Mouse (Mus musculus): ENCODE results near the gene Igflr1.

Gene Igflr1

GRCm38 (mm10) chr7:30553810-30554584 lies 11.2 kb upstream of the Igflr1 start:
- in situ Hi-C loops (cut with MboI), result no loop called here

- in situ Hi-C loops (cut with MboI), result no loop called here
Observed at GRCm38 (mm10) chr7:30556894-30557536, 8.2 kb upstream of the Igflr1 start.

- in situ Hi-C loops (cut with MboI), result no loop called here
Observed at GRCm38 (mm10) chr7:30557901-30558514, 7.2 kb upstream of the Igflr1 start.

GRCm38 (mm10) chr7:30558656-30559442 lies 6.4 kb upstream of the Igflr1 start:
- in situ Hi-C loops (cut with MboI), result no loop called here

- in situ Hi-C loops (cut with MboI), result no loop called here
Observed at GRCm38 (mm10) chr7:30559443-30559954, 5.7 kb upstream of the Igflr1 start, which contains the start of gene Lin37. Gene Lin37 (minus strand): TSS chr7:30559838.

DNA sequence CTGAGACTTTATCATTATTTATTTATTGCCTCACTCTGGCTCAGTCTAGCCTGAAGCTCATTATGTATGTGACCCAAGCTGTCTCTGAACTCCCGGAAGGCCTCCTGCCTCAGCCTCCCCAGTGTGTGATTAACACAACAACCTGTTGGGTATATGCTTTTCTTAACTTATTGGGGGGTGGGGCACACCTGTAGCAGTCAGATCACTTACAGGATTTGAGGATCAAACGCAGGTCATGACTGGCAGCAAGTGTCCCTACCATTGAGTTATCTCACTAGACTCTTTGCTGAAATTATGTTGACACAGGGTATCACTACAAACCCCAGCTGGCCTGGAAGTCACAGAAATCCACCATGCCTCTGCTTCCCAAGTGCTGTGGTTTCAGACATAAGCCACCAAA lies 4.9 kb upstream of the Igflr1 start:
- in situ Hi-C loops (cut with MboI), result no loop called here

- in situ Hi-C loops (cut with MboI), result no loop called here
Observed at GRCm38 (mm10) chr7:30562526-30563116, 2.6 kb upstream of the Igflr1 start.

GRCm38 (mm10) chr7:30563117-30563905 lies 1.9 kb upstream of the Igflr1 start, which contains the start of the genes U2af1l4, Gm49396 and Psenen:
Gene U2af1l4 (plus strand): TSS chr7:30563301.
Gene Gm49396 (plus strand): TSS chr7:30563344.
Gene Psenen (minus strand): TSS chr7:30563627.
- in situ Hi-C loops (cut with MboI), result no loop called here

- in situ Hi-C loops (cut with MboI), result no loop called here
Observed at GRCm38 (mm10) chr7:30563906-30564280, 1.3 kb upstream of the Igflr1 start.

- in situ Hi-C loops (cut with MboI), result no loop called here
Observed at GRCm38 (mm10) chr7:30566033-30566432, 806 bp downstream of the Igflr1 start.

GRCm38 (mm10) chr7:30567555-30567954 lies 2.3 kb downstream of the Igflr1 start:
- in situ Hi-C loops (cut with MboI), result no loop called here

- in situ Hi-C loops (cut with MboI), result no loop called here
Observed at GRCm38 (mm10) chr7:30572389-30572788, 7.2 kb downstream of the Igflr1 start.

DNA sequence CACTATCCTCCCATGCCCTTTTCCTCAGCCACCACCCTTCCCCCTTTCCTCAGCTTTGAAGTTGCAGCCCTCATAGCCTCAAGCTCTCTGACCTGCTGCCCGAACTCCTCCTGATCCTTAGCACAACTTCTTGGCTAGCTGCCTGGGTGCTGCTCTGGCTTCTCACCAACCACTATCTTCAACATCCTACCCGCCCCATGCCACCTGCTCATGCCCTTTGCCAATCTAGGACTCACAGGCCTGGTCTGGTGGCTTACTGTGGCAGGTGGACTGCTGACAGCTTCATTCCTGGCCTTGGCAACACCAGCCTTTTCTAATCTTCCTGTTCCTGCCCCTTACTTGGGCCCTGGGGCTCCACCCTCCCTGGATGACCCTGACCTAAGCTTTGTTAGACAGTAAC lies 7.7 kb downstream of the Igflr1 start:
- in situ Hi-C loops (cut with MboI), result no loop called here

GRCm38 (mm10) chr7:30579950-30580349 lies 14.7 kb downstream of the Igflr1 start:
- in situ Hi-C loops (cut with MboI), result no loop called here

GRCm38 (mm10) chr7:30581547-30581946 lies 16.3 kb downstream of the Igflr1 start:
- in situ Hi-C loops (cut with MboI), result no loop called here

GRCm38 (mm10) chr7:30584339-30584738 lies 19.1 kb downstream of the Igflr1 start:
- in situ Hi-C loops (cut with MboI), result no loop called here

DNA sequence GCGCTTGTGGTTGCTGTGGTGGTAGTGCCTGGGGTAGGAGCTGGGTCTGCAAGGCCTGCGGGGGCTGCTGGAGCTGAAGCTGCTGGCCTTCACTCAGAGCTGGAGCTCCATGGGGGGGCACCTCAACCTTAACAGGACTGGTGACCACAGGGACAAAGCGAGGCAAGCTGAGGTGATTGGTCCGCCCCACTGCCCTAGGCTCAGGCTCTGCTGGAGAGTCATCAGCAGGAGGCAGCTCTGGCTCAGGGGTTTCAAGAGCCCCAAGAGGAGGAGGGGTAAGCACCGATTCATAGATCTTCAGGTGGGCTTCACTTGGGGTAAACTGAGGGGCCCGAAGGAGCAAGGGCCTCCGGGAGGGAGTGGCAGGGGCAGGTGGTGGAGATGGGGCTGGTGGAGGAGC lies 19.9 kb downstream of the Igflr1 start:
- in situ Hi-C loops (cut with MboI), result no loop called here

DNA sequence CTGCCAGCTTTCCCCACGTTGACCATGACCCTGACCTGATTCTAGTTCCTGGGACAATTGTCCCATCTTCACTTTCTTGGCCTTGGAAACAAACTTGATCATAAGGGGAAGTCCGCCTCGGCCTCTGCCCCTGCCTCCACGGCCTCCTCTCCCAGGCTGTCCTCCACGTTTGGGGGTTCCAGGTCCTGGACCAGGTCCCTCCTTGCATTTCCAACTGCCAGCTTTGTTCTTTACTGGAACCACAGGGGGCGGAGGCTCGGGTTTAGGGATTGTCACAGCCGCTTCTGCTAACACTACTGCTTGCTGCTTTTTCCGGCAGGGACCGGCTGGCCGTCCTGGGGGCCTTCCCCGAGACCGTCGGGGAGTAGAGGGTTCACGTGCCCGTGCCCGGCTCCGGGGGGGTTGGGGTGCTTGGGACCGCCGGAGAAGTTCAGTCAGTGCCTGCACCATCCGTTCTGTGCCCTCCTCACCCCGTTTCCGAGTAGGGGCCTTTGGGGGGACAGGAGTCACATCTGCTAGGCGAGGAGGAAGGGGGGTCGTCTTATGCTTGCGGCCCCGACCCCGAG lies 21.3 kb downstream of the Igflr1 start:
- in situ Hi-C loops (cut with MboI), result no loop called here

DNA sequence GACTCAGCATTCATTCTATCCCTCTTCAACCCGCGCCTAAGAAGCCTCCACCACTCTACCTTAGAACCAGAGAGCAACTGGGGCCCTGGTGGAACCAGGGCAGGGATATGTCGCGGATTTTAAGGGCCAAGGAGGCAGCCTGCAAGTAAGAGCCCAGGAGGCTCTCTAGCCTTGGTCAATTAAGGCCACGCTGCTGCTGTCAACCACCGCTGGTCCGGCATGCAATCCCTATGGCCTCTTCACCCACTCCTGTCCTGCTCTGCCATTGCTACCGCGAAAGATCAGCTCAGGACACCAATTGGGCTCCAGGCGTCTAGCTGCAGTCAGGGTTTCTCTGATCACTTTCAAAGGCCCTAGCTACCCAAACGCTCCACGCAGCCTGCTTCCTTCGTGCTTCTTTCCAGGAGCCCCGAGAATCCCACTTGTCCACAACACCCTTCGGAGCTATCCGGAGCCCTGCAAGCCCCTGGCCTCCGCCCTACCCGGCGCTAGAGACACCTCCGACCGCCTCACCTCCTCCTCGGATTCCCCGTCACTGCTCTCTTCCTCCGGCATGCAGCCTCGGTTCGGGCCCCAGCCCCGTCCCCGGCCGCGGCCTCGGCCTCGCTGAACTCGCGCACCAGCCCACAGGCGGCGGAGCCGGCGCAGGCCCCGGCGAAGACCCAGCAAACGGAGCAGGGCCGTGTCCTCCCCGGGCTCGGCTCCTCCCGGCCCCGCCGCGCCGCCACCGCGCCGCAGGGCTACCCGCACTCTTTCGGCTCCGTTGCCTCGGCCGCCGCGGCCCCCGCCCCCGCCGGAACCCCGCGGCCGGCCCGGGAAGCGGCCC lies 22.8 kb downstream of the Igflr1 start:
- in situ Hi-C loops (cut with MboI), result no loop called here
